Mouse (Mus musculus): ENCODE data around the gene Gk5.
"Not testable (repeated sequence)": the region's sequence is repeated elsewhere in the genome, so short reads cannot be mapped to it uniquely, and the experiment has no call there.

Gene Gk5

DNA sequence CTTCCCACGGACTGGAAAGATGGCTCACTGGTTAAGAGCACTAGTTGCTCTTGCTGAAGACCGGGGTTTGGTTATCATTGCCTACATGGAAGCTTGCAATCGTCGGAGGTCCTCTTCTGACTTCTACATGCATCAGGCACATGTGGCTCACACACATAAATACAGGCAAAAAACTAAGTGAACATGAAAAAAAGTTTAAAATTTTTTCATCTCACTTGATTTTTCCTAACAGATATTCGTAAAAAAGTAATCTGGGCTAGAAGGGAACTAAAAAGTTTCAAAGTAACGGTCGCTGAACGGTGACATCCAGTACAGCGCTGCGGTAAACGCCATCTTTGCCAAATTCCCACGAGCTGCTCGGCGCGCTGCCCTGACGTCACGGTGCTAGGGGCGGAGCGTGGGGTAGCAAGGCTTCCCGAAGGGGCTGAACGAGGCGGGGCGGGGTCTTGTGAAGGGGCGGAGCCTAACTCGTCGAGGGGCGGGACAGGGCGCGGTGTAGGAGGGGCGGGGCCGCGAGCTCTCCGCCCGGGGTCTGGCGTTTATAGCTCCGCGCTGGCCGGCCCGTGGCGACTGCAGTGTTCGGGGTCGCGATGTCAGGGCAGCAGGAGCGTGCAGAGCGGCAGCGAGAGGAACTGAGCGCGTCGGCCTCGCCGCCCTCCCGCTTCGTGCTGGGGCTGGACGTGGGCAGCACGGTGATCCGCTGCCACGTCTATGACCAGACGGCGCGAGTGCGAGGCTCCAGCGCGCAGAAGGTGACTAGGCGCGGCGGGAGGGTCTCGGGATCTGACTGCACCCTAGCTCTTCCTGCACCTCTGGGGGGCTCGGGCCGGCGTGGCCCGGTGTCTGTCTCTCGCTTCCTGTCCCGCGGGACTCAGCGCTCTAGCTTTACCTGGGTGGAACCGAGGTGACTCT is at the start of gene Gk5:
Gk5 (plus strand) TSS at position 502 of the 912 bp plus-strand sequence.
- DNase-seq (ENCODE audit: low spot score in 2 of 2): peak; percentile 88 to 90

DNA sequence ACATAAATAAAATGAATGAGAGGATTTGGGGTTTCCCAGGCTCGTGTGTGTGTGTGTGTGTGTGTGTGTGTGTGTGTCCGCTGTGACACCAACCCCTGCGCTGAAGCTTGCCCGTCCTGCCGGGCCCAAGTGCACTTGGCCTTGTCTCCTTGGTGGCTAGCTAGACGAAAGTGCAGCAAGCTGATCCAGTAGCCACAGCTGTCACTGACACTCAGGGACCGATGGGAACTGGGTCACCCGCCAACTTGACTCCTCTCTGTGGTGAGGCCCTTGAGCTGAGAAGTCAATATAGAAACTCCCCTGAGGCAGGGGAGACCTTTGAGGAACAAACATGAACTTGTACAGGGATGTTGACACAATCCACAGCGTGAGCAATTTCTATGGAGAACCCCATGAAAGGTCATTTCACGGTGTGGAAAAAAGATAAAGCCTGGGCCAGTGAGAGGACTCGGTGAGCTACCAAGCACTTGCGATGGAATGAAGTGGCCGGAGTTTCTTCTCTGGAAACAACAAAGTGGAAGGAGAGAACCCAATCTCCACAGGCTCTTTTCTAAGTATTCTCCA is 40.3 kb upstream of the Gk5 start:
- no peak for DNase-seq (ENCODE audit: low spot score in 2 of 2)

DNA sequence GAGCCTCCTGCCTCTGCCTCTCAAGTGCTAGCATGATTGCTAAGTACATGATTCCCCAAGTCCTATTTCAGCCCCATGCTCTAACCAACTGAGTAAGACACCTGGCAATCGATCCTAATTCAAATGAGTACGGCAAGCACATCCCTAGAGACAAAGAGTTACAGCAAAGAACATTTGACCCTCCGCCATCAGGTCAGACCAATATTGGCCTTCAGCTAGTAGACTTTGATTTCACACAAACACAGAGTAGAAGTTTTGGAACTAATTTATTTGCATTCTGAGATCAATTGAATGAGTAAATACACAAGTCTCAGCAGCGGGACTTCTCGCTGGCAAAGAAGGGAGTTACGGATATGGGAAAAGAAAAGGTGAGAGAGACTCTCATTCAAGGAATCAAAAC is 33.9 kb upstream of the Gk5 start:
- DNase-seq (ENCODE audit: low spot score in 2 of 2): no peak

DNA sequence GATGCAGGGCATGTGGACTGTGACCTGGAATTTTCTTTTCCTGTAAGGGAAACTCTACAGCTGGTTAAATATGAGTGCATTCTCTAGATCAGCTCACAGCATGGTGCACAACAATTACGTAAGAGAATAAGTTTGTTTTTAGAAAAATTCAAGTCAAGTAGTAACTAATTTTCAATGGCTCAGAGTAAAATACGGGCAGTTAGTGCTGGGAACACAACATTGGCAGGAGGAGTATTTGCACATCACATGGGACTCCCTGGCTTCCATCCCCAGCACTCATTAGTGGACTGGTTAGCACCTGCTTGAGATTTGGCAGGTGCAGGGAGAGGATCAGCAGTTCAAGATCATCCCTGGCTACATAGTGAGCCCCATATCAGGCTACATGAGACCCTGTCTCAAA is 31.5 kb upstream of the Gk5 start:
- DNase-seq (ENCODE audit: low spot score in 2 of 2): no peak

DNA sequence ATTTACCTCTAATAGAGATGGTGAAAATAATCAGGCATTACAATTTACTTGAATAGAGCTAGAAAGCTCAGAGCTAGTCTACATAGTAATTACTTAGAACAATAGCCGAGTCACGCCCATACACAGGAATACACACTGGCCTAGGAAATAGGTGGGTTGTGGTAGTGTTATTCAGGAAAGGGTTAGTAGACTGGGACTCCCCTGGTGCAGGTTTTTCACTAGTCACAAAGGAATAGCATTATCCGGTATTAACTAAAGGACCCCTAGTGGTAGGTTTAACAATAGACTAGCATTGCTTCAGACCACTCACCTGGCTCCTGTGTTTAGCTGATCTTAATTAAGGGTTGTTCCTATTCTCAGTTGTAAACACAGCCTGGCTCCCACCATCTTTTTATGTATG is 30.7 kb upstream of the Gk5 start:
- not testable (repeated sequence) for DNase-seq (ENCODE audit: low spot score in 2 of 2)

DNA sequence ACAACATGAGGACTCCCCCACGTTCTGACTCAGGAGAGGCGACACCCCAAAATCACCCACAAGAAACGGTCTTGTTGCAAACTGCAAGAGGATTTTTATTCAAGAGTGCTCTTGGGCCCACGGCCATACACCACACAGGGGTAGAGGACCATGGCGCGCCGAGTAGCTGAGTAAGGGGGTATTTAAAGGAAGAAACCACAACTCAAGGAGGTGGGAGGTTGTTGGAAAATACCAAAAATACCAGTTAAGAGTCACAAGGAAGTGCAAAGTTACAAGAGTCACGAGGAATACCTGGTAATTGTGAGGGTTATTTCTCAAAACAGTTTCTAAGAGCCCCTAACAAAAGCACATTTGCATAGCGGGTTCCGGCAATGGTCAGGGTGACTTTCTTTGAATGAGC is 26.5 kb upstream of the Gk5 start:
- not testable (repeated sequence) for DNase-seq (ENCODE audit: low spot score in 2 of 2)

DNA sequence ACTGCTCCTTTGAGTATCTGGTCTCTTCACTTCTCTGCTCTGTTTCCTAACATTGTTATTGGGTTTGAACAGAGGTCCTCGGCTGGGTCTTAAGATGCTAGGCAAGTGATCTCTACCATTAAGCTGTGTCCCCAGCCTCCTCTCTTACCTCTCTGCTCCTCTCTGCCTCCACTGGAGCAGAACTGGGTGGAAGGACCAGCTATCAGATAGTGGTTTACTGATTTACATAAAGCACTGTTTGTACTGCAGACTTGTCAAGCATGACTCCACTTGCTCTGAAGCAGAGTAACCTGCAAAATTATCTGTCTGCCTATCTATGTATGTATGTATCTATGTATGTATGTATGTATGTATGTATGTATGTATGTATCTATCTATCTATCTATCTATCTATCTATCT is 25.9 kb upstream of the Gk5 start:
- DNase-seq (ENCODE audit: low spot score in 2 of 2): no peak

DNA sequence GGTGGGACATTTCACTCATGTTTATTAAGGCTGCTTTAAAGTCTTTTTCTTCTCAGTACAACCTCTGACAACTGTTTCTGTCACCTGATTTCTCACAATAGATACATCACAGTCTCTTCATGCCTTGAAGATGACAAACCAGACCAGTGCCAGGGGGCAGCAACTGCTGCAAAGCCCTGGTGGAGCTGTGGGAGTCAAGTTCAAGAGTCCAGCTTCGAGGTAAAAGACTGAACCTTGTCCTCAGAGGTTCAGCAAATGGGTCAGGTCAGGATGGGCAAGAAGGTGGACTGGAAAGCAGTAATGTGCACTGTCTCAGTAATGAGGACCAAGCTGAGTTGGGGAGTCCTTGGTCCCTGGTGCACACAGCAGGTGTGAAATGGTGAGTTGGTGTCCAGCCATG is 24.8 kb upstream of the Gk5 start:
- DNase-seq (ENCODE audit: low spot score in 2 of 2): no peak

DNA sequence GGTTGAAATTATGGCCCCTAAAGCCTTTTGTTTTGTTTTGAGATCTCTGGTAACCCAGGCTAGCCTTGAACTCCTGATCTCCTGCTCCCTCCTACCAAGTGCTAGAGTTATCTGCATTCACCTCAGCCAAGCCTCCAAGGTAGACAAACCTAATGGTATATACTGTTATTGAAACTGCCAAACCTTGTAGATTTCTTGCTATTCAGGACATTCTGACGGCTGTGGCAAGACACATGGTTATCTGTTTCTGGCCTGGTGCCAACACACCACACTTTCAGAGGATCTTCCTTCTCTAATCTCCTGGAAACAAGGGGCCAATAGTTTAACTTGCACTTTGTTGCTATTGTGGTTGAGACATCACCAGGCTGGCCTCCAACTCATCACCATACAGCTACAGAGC is 24.0 kb upstream of the Gk5 start:
- no peak for DNase-seq (ENCODE audit: low spot score in 2 of 2)

DNA sequence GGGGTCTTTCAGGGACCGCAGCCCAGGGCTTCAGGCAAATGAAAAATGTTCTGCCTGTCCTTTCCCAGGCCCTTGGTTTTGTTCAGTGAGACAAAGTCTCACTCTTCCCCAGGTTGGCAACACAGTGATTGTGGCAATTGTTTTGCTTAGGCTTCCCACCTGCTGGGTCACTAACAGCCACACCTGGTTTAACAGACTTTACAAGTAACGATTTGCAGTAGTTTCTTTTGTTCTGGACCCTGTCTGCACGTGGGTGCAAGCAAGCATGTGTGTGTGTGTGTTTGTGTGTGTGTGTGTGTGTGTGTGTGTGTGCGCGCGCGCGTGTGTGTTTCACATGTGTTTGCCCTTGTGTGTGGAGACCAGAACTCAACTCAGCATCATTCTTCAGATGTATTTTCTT is 16.3 kb upstream of the Gk5 start:
- no peak for DNase-seq (ENCODE audit: low spot score in 2 of 2)

DNA sequence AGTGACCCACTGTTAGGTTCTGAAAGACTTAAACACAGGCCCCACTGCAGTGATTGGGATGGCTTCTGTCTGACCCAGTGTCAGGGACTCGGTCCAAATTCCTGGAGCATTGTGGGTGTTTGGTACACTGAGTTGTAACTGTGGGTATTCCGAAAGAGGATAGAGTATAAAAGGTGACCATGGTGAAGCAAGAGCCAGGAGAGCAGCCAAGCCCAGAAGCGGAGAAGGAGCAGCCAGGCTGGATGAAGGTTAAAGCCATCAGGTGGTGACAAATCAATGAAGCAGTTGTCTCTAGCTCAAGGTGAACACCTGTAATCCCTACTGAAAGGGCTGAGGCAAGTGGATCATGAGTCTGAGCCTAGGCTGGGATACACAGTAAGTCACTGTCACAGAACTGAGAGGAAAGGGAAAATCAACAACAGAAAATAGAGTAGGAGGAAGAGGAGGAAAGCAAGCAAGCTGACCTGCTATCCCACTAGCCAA is 6.2 kb upstream of the Gk5 start:
- no peak for DNase-seq (ENCODE audit: low spot score in 2 of 2)

DNA sequence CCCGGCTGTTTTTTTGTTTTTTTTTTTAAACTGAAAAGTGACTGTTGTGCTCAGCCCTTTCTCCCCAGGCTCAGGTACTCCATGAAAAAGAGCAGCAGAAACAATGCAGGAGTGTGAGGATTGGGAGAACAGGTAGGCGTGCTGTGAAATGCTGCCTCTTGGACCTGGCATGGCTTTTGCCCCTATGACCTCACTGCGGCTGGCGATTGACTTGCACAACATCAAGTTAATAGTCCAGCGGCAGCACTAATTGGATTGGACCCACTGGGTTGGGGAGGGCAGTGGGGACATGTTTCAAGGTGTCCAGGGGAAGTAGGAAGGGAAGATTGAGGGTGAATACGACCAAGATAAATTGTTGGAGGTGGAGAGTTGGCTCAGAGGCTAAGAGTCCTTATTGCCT is 2.4 kb upstream of the Gk5 start:
- DNase-seq (ENCODE audit: low spot score in 2 of 2): no peak

DNA sequence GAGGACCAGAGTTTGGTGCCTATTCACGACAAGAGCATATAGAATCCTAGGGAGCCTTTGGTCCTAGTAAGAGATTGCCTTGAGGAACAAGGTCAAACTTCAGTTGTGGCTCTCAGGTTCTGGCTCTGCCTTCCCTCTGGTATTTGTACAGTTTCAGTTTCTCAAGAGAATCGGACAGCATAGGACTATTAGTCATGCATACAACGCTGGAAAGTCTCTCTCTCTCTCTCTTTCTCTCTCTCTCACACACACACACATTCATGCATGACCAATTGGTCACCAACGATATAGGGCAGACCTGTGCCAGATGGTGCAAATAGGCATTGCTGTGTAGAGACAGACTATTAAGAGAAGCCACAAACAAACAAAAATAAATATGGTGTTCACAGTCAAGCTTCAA is 946 bp upstream of the Gk5 start:
- no peak for DNase-seq (ENCODE audit: low spot score in 2 of 2)

DNA sequence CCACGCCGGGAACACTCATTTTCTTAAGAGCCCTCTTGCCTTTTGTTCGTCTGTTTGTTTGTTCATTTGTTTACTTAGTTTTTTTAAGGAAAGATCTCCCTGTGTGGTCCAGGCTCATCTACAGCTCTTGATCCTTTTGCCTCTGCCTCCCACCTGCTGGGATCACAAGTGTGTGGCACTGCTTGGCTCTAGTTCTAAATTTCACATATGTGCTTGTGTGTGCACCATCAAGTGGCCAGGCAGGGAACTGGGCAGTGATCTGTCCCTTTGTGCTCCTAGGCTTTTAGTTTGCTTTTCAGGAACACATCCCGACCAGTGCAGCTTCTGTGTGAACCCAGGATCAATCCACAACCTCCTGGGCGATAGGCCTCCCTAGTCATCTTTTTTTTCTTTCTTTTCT is 8.8 kb downstream of the Gk5 start:
- DNase-seq (ENCODE audit: low spot score in 2 of 2): no peak

DNA sequence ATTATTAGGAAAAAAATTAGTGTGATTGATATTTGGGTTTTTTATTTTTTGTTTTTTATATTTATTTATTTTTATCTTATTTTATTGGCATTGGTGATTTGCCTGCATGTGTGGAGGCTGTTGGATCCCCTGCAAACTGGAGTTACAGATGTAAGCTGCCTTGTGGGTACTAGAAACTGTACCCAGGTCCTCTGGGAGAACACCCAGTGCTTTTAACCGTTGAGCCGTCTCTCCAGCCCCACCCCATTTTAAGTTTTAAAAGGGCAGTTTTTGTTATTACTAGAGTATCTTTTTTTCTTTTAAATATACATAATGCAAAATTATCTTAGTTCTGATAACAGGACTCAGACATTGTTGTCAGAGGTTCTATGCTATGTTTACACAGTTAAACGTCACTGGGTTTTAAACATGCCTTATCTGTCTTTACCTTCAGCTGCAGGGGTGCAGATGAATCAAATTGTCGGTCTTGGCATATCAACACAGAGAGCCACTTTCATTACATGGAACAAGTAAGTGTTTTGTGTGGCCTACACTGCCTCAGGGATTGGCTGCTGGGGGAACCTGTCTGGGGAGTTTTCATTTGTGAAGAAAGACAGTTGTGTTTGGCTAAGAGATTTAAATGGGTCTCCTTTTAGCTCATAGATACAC is 13.9 kb downstream of the Gk5 start:
- DNase-seq (ENCODE audit: low spot score in 2 of 2): no peak

DNA sequence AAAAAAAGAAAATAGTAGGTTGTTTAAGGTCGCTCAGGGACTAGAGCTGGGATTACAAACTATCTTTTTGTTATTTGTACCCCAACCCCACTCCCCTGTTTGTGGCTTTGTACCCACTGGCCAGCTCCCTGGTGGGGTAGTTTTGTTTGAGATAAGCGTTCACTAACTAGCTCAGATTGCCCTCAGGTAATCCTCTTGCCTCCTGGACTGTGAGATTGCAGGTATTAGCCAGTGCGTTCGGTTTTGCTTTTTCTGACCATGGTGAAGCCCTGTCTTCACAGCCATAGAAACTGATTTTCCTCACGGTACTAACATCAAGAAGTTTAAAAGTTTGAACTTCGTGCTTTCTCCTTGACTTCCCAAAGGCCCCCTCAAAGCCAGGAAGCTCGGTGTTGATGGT is 15.3 kb downstream of the Gk5 start:
- no peak for DNase-seq (ENCODE audit: low spot score in 2 of 2)

DNA sequence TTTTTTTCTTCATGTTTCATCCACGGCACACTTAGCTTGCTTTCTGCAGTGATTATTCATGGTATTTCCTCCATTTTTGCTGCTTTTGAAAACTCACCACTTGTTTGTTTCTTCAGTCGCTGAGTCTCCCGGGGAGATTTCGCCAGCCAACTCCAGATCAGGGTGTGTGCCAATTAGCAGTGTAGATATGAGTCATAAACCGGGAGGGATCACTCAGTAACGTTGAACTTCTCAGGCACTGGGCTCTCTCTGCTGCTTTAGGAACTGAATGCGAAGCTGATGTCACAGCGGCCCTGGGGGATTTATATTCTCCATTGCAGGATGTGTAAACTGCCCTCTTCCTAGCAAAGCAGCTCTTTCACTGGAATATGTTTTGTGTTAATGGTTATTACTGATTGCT is 15.8 kb downstream of the Gk5 start:
- DNase-seq (ENCODE audit: low spot score in 2 of 2): peak; percentile 14 to 32

DNA sequence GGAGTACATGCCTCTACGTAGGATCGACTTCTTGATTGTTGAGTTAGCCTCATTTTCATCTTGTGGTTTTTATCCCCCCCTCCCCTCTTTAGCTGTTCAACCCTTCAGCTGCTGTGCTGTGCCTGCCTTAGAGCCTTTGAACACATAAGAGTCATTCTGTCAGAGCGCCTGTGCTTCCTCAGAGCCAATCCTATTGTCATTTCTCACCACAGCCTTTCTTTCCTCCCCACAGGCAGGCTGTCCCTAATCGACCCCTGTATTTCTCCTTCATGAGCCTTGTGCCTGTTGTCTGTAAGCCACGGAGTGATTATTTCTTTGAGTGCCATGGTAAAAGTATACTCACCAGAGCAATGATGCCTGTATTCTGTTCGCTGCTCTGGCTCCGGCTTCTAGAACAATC is 16.3 kb downstream of the Gk5 start:
- no peak for DNase-seq (ENCODE audit: low spot score in 2 of 2)

DNA sequence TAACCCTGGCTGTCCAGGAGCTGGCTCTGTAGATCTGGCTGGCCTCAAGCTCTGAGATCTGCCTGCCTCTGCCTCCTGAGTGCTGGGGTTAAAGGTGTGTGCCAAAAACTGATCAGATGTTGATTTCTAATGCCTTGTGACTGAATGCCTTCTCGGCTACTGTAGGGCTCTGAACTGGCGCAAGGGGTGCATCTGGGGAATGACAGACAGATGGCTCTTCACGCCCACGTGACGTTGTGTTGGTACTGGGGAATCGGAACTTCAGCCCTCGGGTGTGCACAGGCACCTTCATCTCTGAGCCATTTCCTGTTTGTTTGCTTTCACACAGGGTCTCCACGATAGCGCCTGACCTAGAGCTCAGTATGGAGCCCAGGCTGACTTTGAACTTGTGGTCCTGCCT is 19.8 kb downstream of the Gk5 start:
- no peak for DNase-seq (ENCODE audit: low spot score in 2 of 2)

DNA sequence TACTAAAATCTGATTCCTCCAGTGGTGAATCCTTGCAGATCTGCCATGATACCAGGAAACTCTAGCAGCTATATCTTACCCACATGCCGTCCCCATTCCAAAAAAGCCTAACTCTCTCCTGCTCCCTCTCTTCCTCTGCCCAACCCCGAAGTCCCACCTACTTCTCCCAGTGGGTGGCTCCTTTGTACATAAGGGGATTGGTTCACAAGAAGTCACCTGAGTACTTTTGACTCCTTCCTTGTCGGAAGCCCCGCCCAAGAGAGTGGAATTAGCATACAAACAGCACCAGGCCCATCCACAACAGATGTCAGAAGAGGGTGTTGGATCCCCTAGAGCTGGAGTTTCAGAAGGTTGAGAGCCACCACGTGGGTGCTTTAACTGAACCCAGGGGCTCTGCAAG is 20.7 kb downstream of the Gk5 start:
- no peak for DNase-seq (ENCODE audit: low spot score in 2 of 2)

DNA sequence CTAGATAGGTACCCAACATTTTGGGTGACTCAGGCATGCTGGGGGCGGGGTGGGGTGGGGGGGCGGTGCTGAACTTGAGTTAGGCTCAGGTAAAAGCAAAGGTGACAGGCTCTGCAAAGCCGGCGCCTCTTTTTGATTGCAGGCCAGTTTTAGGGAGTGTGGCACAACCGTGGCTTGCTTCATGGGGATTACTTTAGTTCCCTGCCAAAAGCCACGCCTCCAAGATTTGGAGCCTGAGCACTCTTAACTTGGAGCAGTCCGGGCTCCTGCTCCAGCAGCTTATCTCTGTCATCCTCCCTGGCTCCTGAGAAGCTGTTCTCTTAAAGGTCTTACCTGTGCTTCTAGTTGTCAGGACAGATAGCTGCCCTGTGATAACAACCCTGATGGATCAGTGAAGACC is 21.8 kb downstream of the Gk5 start:
- no peak for DNase-seq (ENCODE audit: low spot score in 2 of 2)

DNA sequence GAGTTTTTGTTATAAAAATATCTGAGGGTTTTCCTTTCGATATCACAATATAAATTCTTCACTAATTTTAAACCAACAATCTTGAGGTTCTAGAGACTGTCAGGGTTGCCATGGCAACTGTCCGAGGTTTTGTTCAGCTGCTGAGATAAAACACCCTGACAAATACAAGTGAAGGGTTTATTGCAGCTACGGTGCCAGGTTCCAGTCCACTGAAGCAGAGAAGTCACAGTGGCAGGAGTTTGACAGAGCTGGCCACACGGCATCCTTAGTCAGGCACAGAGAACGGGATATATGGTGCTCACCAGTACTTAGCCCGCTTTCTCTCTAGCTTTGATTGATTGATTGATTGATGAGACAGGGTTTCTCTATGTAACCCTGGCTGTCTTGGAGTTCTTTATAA is 23.3 kb downstream of the Gk5 start:
- DNase-seq (ENCODE audit: low spot score in 2 of 2): no peak

DNA sequence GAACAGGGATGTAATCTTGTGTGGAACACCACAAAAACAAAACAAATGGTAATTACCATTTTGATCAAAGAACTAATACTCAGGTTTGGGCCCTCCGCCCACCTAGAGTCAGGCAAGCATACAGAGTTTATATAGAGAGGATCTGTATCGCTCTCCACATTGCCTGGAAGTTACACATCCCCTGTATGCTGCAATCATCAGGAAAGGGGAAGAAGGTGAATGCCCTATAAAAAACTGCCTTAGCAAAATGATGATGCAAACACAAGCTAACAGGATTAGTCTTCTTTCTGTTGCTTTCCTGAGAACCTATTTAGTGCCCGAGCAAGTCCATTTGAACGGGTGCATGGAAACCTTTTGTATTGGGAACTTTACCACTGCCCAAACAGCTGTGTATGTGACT is 24.5 kb downstream of the Gk5 start:
- DNase-seq (ENCODE audit: low spot score in 2 of 2): no peak
